Mouse (Mus musculus) hindbrain, embryonic 13.5 days (tissue): ENCODE data around the gene Hmg20a. TPM values are rescaled to one million over a fixed set of nuclear protein-coding genes. Genes with fewer than 3 reads are reported as not detected.
A peak's percentile ranks its signal among the peaks of the same experiment; 100 is the strongest.
"Not testable (repeated sequence)": the region's sequence is repeated elsewhere in the genome, so short reads cannot be mapped to it uniquely, and the experiment has no call there.

Source experiments
- ATAC-seq: fragments of 200-750 bp; cut with Nextera tagmentation; 2 replicates; pipeline ENCODE4 v1.8.0; 2017; ENCODE audit warnings: moderate TSS enrichment; ENCODE audit not compliant: low FRiP score
- H3K27ac ChIP-seq: fragments of 300-500 bp; sonication (generic); 2 replicates; pipeline ENCODE4 v1.5.1; 2015; ENCODE audit warnings: inconsistent platforms, mild to moderate bottlenecking, moderate library complexity
- H3K27me3 ChIP-seq: fragments of 300-500 bp; sonication (generic); 2 replicates; pipeline ENCODE4 v1.6.1; 2015; ENCODE audit warnings: mild to moderate bottlenecking, inconsistent platforms
- H3K36me3 ChIP-seq: fragments of 300-500 bp; sonication (generic); 2 replicates; pipeline ENCODE4 v1.6.1; 2015; ENCODE audit warnings: mild to moderate bottlenecking, inconsistent platforms
- H3K4me1 ChIP-seq: fragments of 300-500 bp; sonication (generic); replicated peaks from 2 replicates; pipeline ENCODE4 v1.6.1; 2015; ENCODE audit warnings: inconsistent platforms
- H3K4me2 ChIP-seq: fragments of 300-500 bp; sonication (generic); 2 replicates; pipeline ENCODE4 v1.6.1; 2015; ENCODE audit warnings: inconsistent platforms, mild to moderate bottlenecking, moderate library complexity
- H3K4me3 ChIP-seq: fragments of 300-500 bp; sonication (generic); 2 replicates; pipeline ENCODE4 v1.5.1; 2015; ENCODE audit warnings: mild to moderate bottlenecking, inconsistent platforms
- H3K9ac ChIP-seq: fragments of 300-500 bp; sonication (generic); 2 replicates; pipeline ENCODE4 v1.6.1; 2015; ENCODE audit warnings: mild to moderate bottlenecking, inconsistent platforms
- H3K9me3 ChIP-seq: fragments of 300-500 bp; sonication (generic); 2 replicates; pipeline ENCODE4 v1.6.1; 2016; ENCODE audit warnings: inconsistent platforms
- WGBS: fragments of 180-500 bp; shearing (Covaris S2); methylation state at CpG from one replicate; pipeline ENCODE4 v1.1.7; 2015; 5-methylcytosine and 5-hydroxymethylcytosine counted together
- polyA plus RNA-seq: library from polyadenylated mRNA; unstranded; fragments of >200 nt; fragmentation: Nextera tagmentation; extraction: Ambion mirVana; gene quantifications from 2 replicates; pipeline ENCODE4 v1.2.1, GENCODE M21; 2015

Gene Hmg20a
- polyA plus RNA-seq, 1 experiment from 2014 or later, result 81.9 TPM

DNA sequence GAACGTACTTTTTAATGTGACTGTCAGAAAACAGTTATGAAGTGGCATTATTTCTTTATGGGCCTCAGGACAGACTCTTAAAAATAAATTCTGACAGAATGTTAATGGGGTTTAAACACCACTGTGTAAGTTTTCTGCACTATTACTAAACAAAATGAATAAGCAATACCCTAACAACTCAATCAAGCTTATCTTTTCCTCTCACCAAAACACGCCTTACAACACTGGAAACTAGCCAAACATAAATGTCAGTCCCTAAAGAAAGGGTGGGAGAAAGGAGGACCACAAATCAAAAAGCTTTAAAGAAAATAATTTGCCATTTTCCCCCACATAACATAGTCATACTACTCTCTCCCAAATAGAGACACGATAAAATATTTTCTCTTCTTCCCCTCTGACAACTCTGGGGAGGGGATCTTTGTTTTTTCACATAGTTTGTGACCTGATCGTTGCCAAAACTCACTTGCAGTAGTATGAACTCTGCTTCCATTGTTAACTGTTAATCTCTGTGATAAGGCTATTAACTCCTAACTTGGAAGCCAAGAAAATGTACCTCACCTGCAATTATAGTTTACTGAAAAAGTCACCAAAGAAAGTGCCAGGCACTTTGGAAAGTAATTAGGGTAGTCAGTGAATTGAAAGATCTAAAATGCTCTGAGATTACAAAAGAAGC is 2.3 kb upstream of the Hmg20a start:
- H3K27ac ChIP-seq, result no peak overlapping the region
- no peak for ATAC-seq
- H3K4me1 ChIP-seq, result peaks cover 26% of the 10 kb centered on the region
- H3K9me3 ChIP-seq, result no peaks in the 10 kb centered on the region
- no peaks in the 10 kb centered on the region for H3K36me3 ChIP-seq
- peak overlapping the region; percentile 74; the same call in 1 of the 2 replicates for H3K4me3 ChIP-seq
- no peaks in the 10 kb centered on the region for H3K27me3 ChIP-seq
- H3K4me2 ChIP-seq, result peak overlapping the region; percentile 73; the same call in 1 of the 2 replicates
- no peak overlapping the region for H3K9ac ChIP-seq
- WGBS, result 74% methylated on average over 4 of the region's 4 CpGs

DNA sequence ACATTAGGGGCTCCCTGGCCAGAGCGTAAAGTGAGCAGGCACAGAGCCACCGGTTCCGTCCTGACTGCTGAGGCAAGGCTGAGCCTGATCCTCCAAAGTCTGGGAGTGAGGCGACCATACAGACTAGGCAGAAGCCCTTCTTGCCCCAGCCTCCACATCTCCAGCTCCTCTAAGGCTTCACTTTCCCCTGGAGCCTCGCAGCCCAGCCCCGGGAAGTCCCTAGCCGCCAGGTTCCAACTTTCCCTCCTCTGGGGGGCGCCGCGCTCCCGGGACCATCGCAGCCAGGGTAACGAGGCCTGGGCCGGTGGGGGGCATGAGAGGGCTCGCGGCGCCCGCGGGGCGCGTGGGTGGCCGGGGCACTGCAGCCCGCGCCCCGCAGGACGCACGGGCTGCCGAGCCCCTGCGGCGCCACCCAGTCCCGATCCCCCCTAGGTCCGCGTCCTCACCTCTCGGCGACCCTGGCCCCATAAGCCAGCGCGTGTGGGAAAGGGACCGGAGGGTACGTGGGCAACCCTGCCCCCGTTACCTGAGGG is 928 bp upstream of the Hmg20a start:
- H3K27me3 ChIP-seq, result no peaks in the 10 kb centered on the region
- H3K4me2 ChIP-seq, result peak overlapping the region; percentile 73
- peaks cover 38% of the 10 kb centered on the region for H3K4me1 ChIP-seq
- H3K4me3 ChIP-seq, result peak overlapping the region; percentile 74
- peak overlapping the region; percentile 83 for H3K9ac ChIP-seq
- H3K9me3 ChIP-seq, result no peaks in the 10 kb centered on the region
- no peaks in the 10 kb centered on the region for H3K36me3 ChIP-seq
- peak overlapping the region; percentile 88 for H3K27ac ChIP-seq
- no peak; the same call in none of the 2 replicates for ATAC-seq
- under 1% methylated on average over 32 of the region's 40 CpGs for WGBS

DNA sequence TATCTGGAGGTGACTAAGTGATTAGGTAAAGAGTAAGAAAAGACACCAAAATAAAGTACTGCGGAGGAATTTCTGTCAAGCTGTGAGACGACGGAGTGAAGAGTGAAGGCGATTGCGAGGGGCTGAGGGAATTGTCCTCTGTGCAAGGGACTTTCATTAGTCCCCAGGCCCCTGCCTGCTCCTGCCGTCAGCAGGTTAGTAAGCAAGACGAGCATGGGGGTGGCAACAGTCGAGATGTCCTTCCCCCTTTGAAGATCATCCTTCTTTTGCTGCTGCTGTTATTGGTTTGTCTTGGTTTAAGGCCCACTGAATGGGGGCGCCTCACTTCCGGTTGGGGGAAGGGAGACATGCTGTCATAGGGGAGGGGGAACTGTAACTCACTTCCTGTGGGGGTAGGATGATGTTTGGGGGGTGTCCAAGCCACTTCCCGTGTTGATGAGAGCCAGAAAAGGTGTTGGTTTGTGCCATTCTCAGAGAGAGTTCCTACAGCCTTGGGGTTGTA is 380 bp downstream of the Hmg20a start:
- WGBS, result under 1% methylated on average over 11 of the region's 11 CpGs
- peaks cover 44% of the 10 kb centered on the region for H3K4me1 ChIP-seq
- ATAC-seq, result peak; percentile 44

DNA sequence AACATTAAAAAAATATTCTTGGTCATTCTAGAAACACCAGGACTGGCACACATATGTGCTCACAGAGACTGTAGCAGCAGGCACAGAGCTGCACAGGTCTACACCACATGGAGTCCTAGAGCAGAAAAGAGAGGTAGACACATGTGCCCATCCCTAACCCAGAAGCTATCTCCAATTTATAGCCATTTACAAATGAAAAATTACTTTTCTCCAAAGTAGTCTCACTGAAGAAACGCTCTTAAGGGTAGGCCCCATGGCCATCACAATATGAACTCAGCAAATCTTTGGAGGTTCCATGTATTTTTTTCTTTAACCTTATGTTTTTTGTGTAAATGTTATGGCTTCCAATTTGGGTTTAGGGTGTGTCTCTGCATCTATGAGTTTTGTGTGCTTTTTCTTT is 1.8 kb downstream of the Hmg20a start:
- peaks cover 49% of the 10 kb centered on the region for H3K4me1 ChIP-seq
- H3K4me3 ChIP-seq, result no peak overlapping the region
- WGBS, result 95% methylated on average over 1 of the region's 1 CpGs
- H3K9ac ChIP-seq, result no peak overlapping the region
- H3K27me3 ChIP-seq, result no peaks in the 10 kb centered on the region
- ATAC-seq, result no peak
- no peaks in the 10 kb centered on the region for H3K9me3 ChIP-seq
- peak overlapping the region; percentile 73; the same call in 1 of the 2 replicates for H3K4me2 ChIP-seq
- no peaks in the 10 kb centered on the region for H3K36me3 ChIP-seq
- H3K27ac ChIP-seq, result no peak overlapping the region

More for the DNA sequence above, 380 bp downstream of the Hmg20a start:
- peak overlapping the region; percentile 95 for H3K27ac ChIP-seq
- no peaks in the 10 kb centered on the region for H3K9me3 ChIP-seq
- H3K27me3 ChIP-seq, result no peaks in the 10 kb centered on the region
- H3K4me3 ChIP-seq, result peak overlapping the region; percentile 74
- peak overlapping the region; percentile 73 for H3K4me2 ChIP-seq
- H3K36me3 ChIP-seq, result no peaks in the 10 kb centered on the region
- peak overlapping the region; percentile 81 for H3K9ac ChIP-seq

DNA sequence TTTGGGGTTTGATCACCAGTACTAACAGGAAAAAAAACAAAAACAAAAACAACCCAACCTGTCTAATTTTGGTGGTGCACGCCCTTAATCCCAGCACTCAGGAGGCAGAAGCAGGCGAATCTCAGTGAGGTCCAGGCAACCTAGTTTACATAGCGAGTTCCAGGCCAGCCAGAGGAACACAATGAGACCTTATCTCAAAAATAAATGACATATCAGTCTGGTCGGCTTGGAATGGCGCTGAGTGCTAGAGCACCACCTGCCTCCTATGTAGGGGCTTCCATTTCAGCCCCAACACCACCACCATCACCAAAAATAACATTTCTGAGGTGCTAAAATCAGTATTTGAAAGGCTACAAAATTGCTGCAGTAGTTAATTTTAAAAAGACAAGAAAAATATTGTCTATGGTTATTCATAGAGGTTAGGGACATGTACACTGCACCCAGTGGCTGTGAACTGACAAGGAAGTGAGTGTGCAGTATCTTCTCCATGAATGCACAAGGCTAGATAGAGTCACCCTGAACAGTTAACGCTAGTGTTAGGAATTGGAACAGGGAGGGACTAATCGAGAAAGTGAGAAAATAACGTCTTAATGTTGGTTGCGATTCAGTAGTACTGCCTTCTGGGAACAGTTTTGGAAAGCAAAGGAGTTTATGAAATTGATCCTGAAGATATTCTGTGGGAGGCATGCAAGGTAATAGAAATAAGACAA is 2.6 kb downstream of the Hmg20a start:
- H3K4me1 ChIP-seq, result peaks cover 49% of the 10 kb centered on the region

DNA sequence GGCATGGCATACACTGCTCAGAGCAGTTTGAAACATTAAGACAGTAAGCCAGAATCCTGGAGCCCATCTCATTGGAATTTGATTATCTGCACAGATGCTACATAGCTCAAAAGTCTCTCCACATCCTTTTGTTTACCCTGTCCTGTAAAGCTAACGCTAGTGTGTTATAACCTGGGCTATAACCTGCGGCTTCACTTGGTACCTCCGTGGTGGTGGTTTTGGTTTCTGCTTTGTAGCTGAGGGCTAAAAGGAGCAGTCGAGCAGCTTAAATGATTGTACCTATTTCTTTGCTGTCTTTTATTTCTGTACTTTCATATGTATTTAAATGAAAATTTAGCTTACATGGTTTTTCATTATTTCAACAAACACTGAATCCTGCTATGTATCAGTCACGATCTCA is 3.6 kb downstream of the Hmg20a start:
- Histone ChIP-seq H3K9ac (no peak overlapping the region), H3K4me2 (no peak overlapping the region), H3K9me3 (no peaks in the 10 kb centered on the region), H3K36me3 (no peaks in the 10 kb centered on the region), H3K4me1 (peaks cover 44% of the 10 kb centered on the region), H3K27me3 (no peaks in the 10 kb centered on the region), H3K27ac (no peak overlapping the region), H3K4me3 (no peak overlapping the region)
- no peak for ATAC-seq
- WGBS, result 84% methylated on average over 5 of the region's 5 CpGs

More for the DNA sequence above, 2.6 kb downstream of the Hmg20a start:
- H3K27ac ChIP-seq, result no peak overlapping the region
- H3K27me3 ChIP-seq, result no peaks in the 10 kb centered on the region
- no peaks in the 10 kb centered on the region for H3K36me3 ChIP-seq
- no peak overlapping the region for H3K4me3 ChIP-seq
- 88% methylated on average over 9 of the region's 9 CpGs for WGBS
- ATAC-seq, result no peak
- no peaks in the 10 kb centered on the region for H3K9me3 ChIP-seq
- 0 out of 2 replicates have a peak overlapping the region, but pooled peaks have one; percentile 6 for H3K9ac ChIP-seq
- no peak overlapping the region; the same call in 1 of the 2 replicates for H3K4me2 ChIP-seq

DNA sequence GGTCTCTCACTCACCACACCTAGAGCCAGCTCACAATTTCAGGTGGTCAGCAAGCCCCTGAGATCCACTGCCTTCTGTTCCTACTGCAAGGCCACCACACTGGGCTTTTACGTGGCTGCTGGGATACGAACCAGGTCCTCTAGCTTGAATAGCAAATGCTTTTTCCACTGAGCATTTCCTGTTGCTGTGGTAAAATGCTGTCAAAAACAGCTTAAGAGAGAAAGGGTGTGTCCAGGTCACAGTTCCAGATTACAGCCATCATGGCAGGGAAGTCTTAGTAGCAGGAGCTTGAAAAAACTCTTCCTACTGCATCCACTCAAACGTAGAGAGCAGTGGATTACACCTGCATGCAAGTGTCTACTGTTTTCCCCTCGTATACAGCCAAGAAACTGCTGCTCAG is 6.5 kb downstream of the Hmg20a start:
- WGBS, result 89% methylated on average over 4 of the region's 4 CpGs
- H3K4me2 ChIP-seq, result no peak overlapping the region

DNA sequence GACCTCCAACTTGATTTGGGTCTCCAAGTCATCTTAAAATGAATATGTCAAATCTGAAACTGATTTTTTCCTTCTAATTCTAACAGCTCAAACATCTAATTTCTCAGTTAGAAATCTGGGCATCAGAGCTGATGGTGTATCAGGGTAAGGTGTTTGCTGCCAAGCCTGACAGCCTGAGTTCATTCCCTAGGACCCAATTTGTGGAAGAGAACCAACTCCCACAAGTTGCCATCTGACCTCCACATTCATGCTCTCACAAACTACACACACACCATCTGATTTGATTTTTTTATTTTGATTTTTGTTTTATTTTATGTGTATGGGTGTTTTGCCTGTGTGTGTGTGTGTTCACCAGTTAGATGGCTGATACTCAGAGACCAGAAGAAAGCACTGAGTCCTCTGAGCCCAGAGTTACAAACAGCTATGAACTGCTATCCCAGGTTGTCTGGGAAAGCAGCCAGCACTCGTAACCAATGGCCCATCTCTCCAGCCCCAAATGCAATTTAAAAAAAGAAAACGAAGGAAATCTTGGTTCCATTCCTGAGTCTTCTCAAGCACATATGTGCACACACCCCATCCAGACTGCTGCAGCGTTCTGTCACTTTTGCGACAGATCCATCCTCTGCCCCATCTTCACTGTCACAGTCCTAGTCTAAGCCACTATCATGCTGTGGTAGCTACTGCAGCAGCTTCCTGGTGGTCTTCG is 17.6 kb downstream of the Hmg20a start:
- ATAC-seq, result no peak
- Histone ChIP-seq H3K9ac (no peak overlapping the region), H3K27ac (no peak overlapping the region), H3K27me3 (no peaks in the 10 kb centered on the region), H3K4me3 (no peak overlapping the region), H3K4me1 (no peaks in the 10 kb centered on the region), H3K36me3 (no peaks in the 10 kb centered on the region), H3K4me2 (no peak overlapping the region), H3K9me3 (no peaks in the 10 kb centered on the region)
- WGBS, result 88% methylated on average over 5 of the region's 5 CpGs

More for the DNA sequence above, 6.5 kb downstream of the Hmg20a start:
- H3K27ac ChIP-seq, result no peak overlapping the region
- no peak for ATAC-seq
- no peak overlapping the region for H3K4me3 ChIP-seq
- H3K9ac ChIP-seq, result no peak overlapping the region
- H3K9me3 ChIP-seq, result no peaks in the 10 kb centered on the region
- H3K4me1 ChIP-seq, result peaks cover 33% of the 10 kb centered on the region
- H3K36me3 ChIP-seq, result no peaks in the 10 kb centered on the region
- no peaks in the 10 kb centered on the region for H3K27me3 ChIP-seq

DNA sequence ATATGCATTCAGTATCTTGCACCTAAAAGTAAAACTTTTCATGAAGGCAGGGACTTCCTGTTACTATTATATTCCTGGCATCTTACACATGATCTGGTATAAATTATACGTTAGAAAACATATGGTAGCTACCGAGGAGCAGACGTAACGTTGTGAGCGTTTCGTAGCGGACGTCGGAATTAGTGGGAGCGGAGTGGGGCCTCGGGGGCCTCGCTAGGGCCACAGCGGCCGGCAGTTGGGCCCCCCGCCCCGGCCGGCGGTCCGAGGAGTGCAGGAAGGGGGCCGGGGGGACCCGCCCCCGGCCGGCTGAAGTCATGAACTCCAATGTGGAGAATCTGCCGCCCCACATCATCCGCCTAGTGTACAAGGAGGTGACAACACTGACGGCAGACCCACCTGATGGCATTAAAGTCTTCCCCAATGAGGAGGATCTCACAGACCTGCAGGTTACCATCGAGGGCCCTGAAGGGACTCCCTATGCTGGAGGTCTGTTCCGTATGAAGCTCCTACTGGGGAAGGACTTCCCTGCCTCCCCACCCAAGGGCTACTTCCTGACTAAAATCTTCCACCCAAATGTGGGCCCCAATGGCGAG is 19.0 kb downstream of the Hmg20a start:
- H3K9ac ChIP-seq, H3K27me3 ChIP-seq, H3K4me1 ChIP-seq, H3K36me3 ChIP-seq, H3K27ac ChIP-seq, H3K9me3 ChIP-seq, H3K4me2 ChIP-seq, H3K4me3 ChIP-seq: not testable (repeated sequence)
- ATAC-seq, result peak; percentile 39; the same call in 1 of the 2 replicates
- 95% methylated on average over 29 of the region's 29 CpGs for WGBS

DNA sequence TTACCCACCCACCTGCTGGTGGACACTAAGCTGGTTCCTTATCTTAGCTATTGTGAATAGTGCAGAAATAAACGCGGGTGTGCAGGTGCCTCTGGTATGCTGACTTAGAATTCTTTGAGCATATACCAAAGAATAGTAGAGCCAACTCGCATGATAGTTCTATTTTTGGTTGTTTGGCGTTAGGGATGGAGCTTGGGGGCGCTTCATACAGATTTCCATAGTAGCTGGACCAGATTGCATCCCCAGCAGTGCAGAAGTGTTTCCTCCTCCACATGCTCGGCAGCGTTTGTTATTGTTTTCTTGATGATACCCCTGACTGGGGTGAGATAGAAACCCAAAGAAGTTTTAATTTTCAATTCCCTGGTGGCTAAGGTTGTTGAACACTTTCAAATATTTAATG is 21.3 kb downstream of the Hmg20a start:
- H3K9me3 ChIP-seq, result no peaks in the 10 kb centered on the region
- H3K36me3 ChIP-seq, result no peaks in the 10 kb centered on the region
- WGBS, result 79% methylated on average over 7 of the region's 7 CpGs
- H3K9ac ChIP-seq, result no peak overlapping the region
- no peaks in the 10 kb centered on the region for H3K4me1 ChIP-seq
- no peak overlapping the region for H3K4me3 ChIP-seq
- no peak overlapping the region for H3K27ac ChIP-seq
- no peak overlapping the region for H3K4me2 ChIP-seq
- H3K27me3 ChIP-seq, result no peaks in the 10 kb centered on the region
- no peak for ATAC-seq

DNA sequence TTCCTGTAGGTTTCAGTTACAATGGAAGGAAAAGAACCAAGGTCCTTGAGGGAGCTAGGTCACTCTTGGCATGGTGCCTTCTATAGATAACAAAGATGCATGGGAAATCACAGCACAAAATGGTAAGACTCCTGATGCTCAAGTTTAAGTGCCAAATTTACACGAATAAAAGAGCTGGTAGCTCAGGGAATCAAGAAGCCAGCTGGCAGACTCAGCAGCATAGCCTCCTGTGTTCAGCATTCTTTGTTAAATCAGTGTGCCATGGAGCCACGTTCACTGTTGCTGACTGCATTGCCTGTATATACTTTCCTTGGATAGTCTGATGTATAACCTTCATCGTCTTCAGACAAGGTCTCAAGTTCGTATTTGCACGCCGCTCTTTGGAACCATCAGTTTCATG is 33.2 kb downstream of the Hmg20a start:
- H3K9ac ChIP-seq, result no peak overlapping the region
- H3K4me2 ChIP-seq, result no peak overlapping the region
- peaks cover 3% of the 10 kb centered on the region; the same call in 1 of the 2 replicates for H3K4me1 ChIP-seq
- H3K4me3 ChIP-seq, result no peak overlapping the region
- WGBS, result 91% methylated on average over 6 of the region's 6 CpGs
- H3K36me3 ChIP-seq, result peaks cover 6% of the 10 kb centered on the region
- H3K27me3 ChIP-seq, result no peaks in the 10 kb centered on the region
- H3K9me3 ChIP-seq, result no peaks in the 10 kb centered on the region
- ATAC-seq, result no peak
- no peak overlapping the region for H3K27ac ChIP-seq
